ENCODE assay signal across 22 mouse cellular contexts in genomic region chr3:131066171-131066570, GRCm38 (mm10). TPM values are rescaled to one million over a fixed set of nuclear protein-coding genes. Genes with fewer than 3 reads are reported as not detected.
DNase-seq lines count a peak whose midpoint lies in the region; ATAC-seq lines count a peak whose summit lies in the region.
"Had no signal": no experiment of that assay in that cellular context is flagged by ENCODE, and none has a peak within 500 bp of the region (broad histone marks: within the 10 kb centered on the region; RNA-seq: fewer than 3 reads in every experiment).

No protein-coding gene starts in this region.

- H3K4me1 ChIP-seq in limb, embryonic 12.5 days (replicated peaks), result peaks cover 16% of the 10 kb centered on the region
- H3K4me1 ChIP-seq in limb, embryonic 10.5 days, result peaks cover 30% of the 10 kb centered on the region
- no peaks in the 10 kb centered on the region for H3K4me1 ChIP-seq in embryonic facial prominence, embryonic 11.5 days (ENCODE audit: control insufficient read depth, insufficient read depth, low read length)
- 0 out of 2 replicates have a peak, but pooled peaks cover 3% of the 10 kb centered on the region for H3K4me1 ChIP-seq in embryonic facial prominence, embryonic 15.5 days
- H3K4me1 ChIP-seq: neural tube, embryonic 13.5 days had no signal

- H3K27ac ChIP-seq in limb, embryonic 12.5 days, result no peak overlapping the region
- H3K27ac ChIP-seq in limb, embryonic 10.5 days, result no peak overlapping the region
- H3K27ac ChIP-seq in embryonic facial prominence, embryonic 11.5 days (replicated peaks; ENCODE audit: low read depth, low read length), result no peak overlapping the region
- H3K27ac ChIP-seq in embryonic facial prominence, embryonic 15.5 days (replicated peaks), result no peak overlapping the region
- H3K27ac ChIP-seq: hindbrain, embryonic 10.5 days; hindbrain, postnatal 0 days; neural tube, embryonic 13.5 days had no signal

- WGBS in limb, embryonic 12.5 days, result 13% methylated on average over 8 of the region's 8 CpGs
- WGBS in limb, embryonic 10.5 days, result 20% methylated on average over 8 of the region's 8 CpGs
- 26% methylated on average over 8 of the region's 8 CpGs for WGBS in embryonic facial prominence, embryonic 11.5 days
- 17% methylated on average over 8 of the region's 8 CpGs for WGBS in embryonic facial prominence, embryonic 15.5 days

- no peaks in the 10 kb centered on the region for H3K27me3 ChIP-seq in limb, embryonic 12.5 days
- H3K27me3 ChIP-seq in limb, embryonic 10.5 days (ENCODE audit: low read depth, poor library complexity, severe bottlenecking), result no peaks in the 10 kb centered on the region
- no peaks in the 10 kb centered on the region for H3K27me3 ChIP-seq in embryonic facial prominence, embryonic 11.5 days (ENCODE audit: control insufficient read depth, insufficient read depth, low read length)
- H3K27me3 ChIP-seq in embryonic facial prominence, embryonic 15.5 days, result no peaks in the 10 kb centered on the region

- peak overlapping the region; percentile 28 for H3K4me2 ChIP-seq in limb, embryonic 12.5 days
- no peak overlapping the region for H3K4me2 ChIP-seq in embryonic facial prominence, embryonic 11.5 days (ENCODE audit: low read depth, low read length)
- H3K4me2 ChIP-seq in embryonic facial prominence, embryonic 15.5 days (replicated peaks), result peak overlapping the region; percentile 17; the same call in 1 of the 2 replicates
- H3K4me2 ChIP-seq: neural tube, embryonic 13.5 days had no signal

- no peak for ATAC-seq in limb, embryonic 12.5 days (ENCODE audit: insufficient number of reproducible peaks, insufficient read depth, low FRiP score, low TSS enrichment, low read depth)
- no peak for ATAC-seq in embryonic facial prominence, embryonic 11.5 days (replicated peaks; ENCODE audit: insufficient number of reproducible peaks, low FRiP score, low TSS enrichment, low read depth)
- ATAC-seq in embryonic facial prominence, embryonic 15.5 days (ENCODE audit: insufficient number of reproducible peaks, low FRiP score, low TSS enrichment, low read depth), result no peak
- ATAC-seq: hindbrain, postnatal 0 days; intestine, postnatal 0 days; liver, postnatal 0 days had no signal

- H3K36me3 ChIP-seq in limb, embryonic 12.5 days, result no peaks in the 10 kb centered on the region
- no peaks in the 10 kb centered on the region for H3K36me3 ChIP-seq in limb, embryonic 10.5 days
- H3K36me3 ChIP-seq in embryonic facial prominence, embryonic 11.5 days (replicated peaks; ENCODE audit: control insufficient read depth, insufficient read depth, low read depth, low read length), result no peaks in the 10 kb centered on the region
- H3K36me3 ChIP-seq in embryonic facial prominence, embryonic 15.5 days, result no peaks in the 10 kb centered on the region
- H3K36me3 ChIP-seq: hindbrain, embryonic 10.5 days; neural tube, embryonic 13.5 days had no signal

- H3K4me3 ChIP-seq in limb, embryonic 12.5 days (replicated peaks), result no peak overlapping the region
- H3K4me3 ChIP-seq in limb, embryonic 10.5 days, result no peak overlapping the region
- no peak overlapping the region for H3K4me3 ChIP-seq in embryonic facial prominence, embryonic 11.5 days (ENCODE audit: low read depth, low read length)
- no peak overlapping the region for H3K4me3 ChIP-seq in embryonic facial prominence, embryonic 15.5 days (replicated peaks)
- H3K4me3 ChIP-seq: hindbrain, embryonic 10.5 days; neural tube, embryonic 13.5 days had no signal

- no peak overlapping the region for H3K9ac ChIP-seq in limb, embryonic 12.5 days (replicated peaks)
- no peak overlapping the region for H3K9ac ChIP-seq in embryonic facial prominence, embryonic 11.5 days (replicated peaks; ENCODE audit: low read length)
- H3K9ac ChIP-seq in embryonic facial prominence, embryonic 15.5 days, result no peak overlapping the region
- H3K9ac ChIP-seq: liver, postnatal 0 days; neural tube, embryonic 13.5 days had no signal

- DNase-seq in limb, embryonic 10.5 days (ENCODE audit: low spot score), result no peak
- peak; percentile 28 for DNase-seq in embryonic facial prominence, embryonic 11.5 days (ENCODE audit: low spot score)
- peak; percentile 29 for DNase-seq in kidney, postnatal 10 days
- no peak for DNase-seq in c-Kit-positive CD71-positive TER-119-positive erythroid progenitor cells, embryonic 14.5 days (ENCODE audit: low spot score)
- no peak for DNase-seq in gastrocnemius, postnatal 4 days (ENCODE audit: low spot score in 2 of 2)
- no peak for DNase-seq in T-cell, adult 2 months (ENCODE audit: low spot score)
- DNase-seq: adrenal gland, postnatal 36 days; B cell, adult 2 months; cerebellum, adult 18-20 months; cerebellum, postnatal 36 days; gastrocnemius, postnatal 14 days; liver; liver, postnatal 0 days; midbrain, embryonic 14.5 days; right cerebral cortex, adult 18-20 months; thymus, postnatal 25 days had no signal

- no peaks in the 10 kb centered on the region for H3K9me3 ChIP-seq in limb, embryonic 12.5 days
- no peaks in the 10 kb centered on the region for H3K9me3 ChIP-seq in limb, embryonic 10.5 days (replicated peaks)
- H3K9me3 ChIP-seq in embryonic facial prominence, embryonic 11.5 days (replicated peaks; ENCODE audit: control insufficient read depth, low read length), result no peaks in the 10 kb centered on the region
- no peaks in the 10 kb centered on the region for H3K9me3 ChIP-seq in embryonic facial prominence, embryonic 15.5 days (replicated peaks)
- H3K9me3 ChIP-seq: hindbrain, embryonic 10.5 days; neural tube, embryonic 13.5 days had no signal

RNA-seq across cellular contexts. Expression of gene Lef1, which starts 44.1 kb away (rescaled TPM):
- polyA plus RNA-seq in limb, embryonic 12.5 days (2016; fragmentation: Nextera tagmentation; extraction: Ambion mirVana), result 59.4 and 60.5 TPM in 2 replicates
- polyA plus RNA-seq in limb, embryonic 10.5 days (2016; fragmentation: Nextera tagmentation; extraction: Ambion mirVana), result 60.1 and 76.1 TPM in 2 replicates
- 73.9 and 87.2 TPM in 2 replicates for polyA plus RNA-seq in embryonic facial prominence, embryonic 11.5 days (2014; fragmentation: Nextera tagmentation; extraction: Ambion mirVana)
- polyA plus RNA-seq in embryonic facial prominence, embryonic 15.5 days (2015; fragmentation: Nextera tagmentation; extraction: Ambion mirVana), result 47.0 and 53.1 TPM in 2 replicates
- 1 to 10 TPM; 1.1 to 2.0 TPM for total RNA-seq in gastrocnemius, postnatal 4 days (2021)

Comparison
In these comparisons a context has a peak if more than half of its experiments do, and no peak if none do; other contexts are left out.
1. DNase-seq: peak in embryonic facial prominence, embryonic 11.5 days (single experiment) and kidney, postnatal 10 days (single experiment); none in limb, embryonic 10.5 days (single experiment), c-Kit-positive CD71-positive TER-119-positive erythroid progenitor cells, embryonic 14.5 days (single experiment), gastrocnemius, postnatal 4 days (0 of 2) and T-cell, adult 2 months (single experiment).